Mouse (Mus musculus) cerebellum, adult 11-12 months (tissue): Measurements from ENCODE around the gene Hvcn1.
"Not testable (repeated sequence)": the region's sequence is repeated elsewhere in the genome, so short reads cannot be mapped to it uniquely, and the experiment has no call there.

Experiments used
- DNase-seq: peaks from one replicate; pipeline ENCODE4 v3.0.0; 2022

Gene Hvcn1

DNA sequence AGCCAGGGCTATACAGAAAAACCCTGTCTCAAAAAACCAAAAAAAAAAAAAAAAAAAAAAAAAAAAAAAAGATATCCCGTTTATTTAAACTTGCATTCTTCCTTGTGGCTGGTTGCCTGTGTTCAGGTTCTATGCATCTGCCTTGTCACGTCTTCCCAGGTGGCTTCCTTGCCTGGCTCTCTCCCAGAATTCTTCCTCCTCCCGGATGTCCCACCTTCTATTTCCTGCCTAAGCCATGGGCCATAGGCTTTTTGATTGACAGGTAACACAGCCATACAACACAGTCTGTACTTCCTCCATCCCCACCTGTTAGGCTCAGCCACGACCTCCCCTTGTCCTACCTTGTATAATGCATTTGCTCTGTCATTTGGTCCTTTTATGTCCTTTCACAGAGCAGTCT lies at the start of gene Hvcn1:
Gene Hvcn1 (plus strand): TSS at position 330 of the 400 bp plus-strand sequence.
- DNase-seq = no peak

DNA sequence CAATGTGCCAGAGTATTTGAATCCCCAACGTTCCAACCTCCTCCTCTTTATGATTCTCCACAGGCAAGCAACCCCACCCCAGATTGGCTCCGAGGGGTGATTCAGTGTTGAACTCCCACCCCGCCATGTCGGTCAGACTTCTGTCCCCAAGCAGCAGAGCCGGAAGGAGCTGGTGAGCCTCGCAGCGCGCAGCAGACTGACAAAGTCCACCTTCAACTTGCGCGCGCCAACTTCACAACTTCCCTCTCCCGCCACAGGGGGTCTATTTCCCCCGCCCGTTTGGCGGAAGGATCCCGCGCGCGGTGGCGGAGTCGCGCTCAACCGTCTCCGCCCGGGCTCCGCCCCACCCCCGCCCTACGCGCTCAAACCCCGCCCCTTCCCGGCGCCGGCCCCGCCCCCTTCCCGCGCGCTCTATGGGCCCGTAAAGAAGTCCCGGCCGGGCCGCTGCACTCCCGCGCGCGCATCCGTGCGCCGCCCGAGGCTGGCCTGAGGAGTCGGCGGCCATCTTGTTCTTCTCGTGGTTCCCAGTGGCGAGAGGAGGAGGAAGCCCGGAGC lies 48.7 kb upstream of the Hvcn1 start, which contains the start of gene Ppp1cc:
Gene Ppp1cc (plus strand): TSS at position 452 of the 555 bp plus-strand sequence.
- peak; percentile 92 for DNase-seq

DNA sequence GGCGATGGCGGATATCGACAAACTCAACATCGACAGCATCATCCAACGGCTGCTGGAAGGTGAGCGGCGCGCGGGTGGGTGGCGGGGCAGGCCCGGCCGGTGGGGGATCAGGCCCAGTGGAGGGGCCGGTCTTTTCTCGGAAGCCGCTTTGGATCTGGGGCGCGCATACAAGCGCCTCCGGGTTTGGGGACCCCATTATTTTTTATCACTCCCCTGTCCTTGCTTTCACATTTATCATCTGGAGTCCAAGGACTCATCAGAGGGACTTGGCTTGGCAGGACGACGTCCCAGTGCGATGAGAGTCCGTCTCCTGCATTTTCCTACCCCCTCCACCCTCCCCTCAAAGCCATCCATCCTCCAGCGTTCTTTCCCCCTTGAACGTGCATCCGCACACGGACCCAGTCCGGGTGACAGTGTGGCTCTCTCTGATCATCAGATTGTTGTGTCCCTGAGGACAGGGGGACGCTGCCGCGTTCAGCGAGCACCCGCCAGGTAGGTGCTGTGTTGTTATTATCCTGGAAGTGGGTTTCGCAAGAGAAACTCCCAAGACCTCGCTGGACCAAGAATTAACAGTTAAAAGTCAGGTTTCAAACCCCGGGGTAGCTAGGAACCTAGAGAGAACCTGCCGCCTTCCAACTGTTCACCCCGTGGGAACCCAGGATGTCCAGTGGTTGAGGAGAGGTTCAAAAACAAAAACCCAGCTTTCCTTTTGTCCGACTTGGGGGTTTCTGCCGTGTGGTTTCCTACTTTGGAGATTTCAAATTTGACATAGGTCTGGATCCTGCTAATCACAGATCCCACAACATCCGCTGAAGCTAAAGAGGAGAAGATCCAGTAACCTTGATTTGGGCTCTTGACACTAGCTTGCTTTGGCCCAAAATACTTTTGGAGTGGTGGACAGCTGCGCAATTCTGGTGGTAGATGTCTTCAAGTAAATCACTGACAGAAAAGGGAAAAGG lies 47.8 kb upstream of the Hvcn1 start:
- DNase-seq = no peak

DNA sequence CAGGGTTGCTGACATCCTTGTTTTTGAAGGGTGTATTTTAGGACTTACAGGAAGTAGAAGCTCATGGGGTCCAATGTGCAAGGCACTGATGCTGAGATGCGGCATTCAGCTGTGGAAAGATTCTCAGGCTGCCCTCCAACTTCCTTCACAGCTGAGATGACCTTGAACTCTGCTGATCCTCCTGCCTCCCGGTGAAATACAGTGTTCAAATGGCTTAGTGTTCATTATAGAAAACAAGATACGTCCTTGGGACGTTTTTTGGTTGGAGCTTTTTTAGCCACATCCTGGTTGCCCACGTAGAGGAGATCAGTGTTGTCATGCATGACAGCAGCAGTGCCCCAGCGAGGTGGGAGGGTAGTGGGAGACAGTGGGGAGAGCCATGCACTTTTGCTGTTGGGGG lies 43.4 kb upstream of the Hvcn1 start:
- DNase-seq = no peak

DNA sequence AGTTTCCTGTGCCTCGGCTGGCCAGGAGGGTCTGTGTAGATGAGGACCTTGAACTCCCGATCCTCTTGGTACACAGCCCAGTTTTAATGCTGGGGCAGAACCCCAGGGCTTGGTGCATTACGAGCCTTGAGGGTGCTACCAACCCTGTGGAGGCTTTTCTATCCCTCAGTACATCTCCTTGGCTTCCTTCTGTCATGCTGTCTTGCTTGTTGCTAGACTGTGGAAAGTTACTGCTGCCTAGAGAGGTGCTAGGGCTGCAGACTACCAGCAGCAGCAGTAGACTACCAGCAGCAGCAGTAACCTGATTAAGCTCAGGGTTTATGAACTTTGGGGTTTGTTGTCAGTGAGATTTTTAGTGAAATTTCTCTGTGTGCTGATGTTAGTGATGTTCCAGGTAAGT lies 42.6 kb upstream of the Hvcn1 start:
- DNase-seq = no peak

DNA sequence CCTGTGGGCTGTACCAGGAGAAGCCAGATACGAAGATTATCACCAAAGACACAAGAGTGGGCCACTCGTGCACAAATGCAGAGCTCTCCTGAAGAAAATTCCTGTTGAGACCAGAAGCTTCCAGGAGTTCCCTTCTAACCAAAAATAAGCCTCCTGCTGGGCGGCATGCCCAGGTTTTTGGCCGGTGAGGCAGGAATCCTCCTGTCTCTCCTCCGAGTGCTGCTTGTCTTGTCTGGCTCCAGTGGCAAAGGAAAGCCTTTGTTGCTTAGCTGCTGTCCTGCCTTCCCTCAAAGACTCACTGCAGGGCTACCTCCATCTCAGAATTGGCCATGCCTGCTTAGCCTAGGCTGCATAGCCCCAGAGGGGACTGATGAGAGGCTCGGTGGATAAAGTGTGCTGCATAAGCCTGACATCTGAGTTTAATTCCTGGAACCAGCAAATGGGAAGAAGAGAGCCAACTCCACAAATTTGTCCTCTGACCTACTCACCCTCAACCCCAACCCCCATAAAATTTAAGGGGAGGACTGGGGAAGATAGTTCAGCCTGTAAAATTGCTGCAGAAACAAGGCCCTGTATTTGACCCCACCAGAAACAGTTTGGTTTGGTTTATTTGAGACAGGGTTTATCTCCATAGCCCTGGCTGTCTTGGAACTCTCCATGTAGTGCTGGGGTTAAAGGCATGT lies 41.2 kb upstream of the Hvcn1 start:
- DNase-seq = peak; percentile 73

DNA sequence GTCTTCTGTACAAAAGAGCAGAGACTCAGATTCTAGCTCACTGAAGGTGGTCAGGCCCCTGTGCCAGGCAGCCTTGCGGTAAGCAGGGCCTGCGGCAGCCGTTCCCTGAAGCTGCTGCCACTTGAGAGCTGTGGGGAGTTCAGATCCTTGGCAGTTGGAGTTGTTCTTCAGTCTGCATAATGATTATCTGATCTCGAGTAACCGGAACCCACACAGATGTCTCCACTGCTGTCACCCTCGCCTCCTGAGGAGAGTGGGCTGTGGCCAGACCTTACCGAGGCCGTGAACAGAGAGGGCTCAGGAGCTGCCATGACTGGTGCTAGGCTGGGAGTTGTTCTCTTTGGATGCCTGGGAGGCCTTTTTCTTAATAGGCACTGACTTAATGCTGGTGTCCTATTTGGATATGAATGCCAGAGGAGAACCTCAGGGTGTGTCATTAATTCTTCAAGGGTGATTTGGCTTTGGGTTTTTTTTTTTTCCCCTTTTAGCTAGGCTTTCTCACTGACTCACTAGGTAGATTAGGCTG lies 39.9 kb upstream of the Hvcn1 start:
- DNase-seq = peak; percentile 50

DNA sequence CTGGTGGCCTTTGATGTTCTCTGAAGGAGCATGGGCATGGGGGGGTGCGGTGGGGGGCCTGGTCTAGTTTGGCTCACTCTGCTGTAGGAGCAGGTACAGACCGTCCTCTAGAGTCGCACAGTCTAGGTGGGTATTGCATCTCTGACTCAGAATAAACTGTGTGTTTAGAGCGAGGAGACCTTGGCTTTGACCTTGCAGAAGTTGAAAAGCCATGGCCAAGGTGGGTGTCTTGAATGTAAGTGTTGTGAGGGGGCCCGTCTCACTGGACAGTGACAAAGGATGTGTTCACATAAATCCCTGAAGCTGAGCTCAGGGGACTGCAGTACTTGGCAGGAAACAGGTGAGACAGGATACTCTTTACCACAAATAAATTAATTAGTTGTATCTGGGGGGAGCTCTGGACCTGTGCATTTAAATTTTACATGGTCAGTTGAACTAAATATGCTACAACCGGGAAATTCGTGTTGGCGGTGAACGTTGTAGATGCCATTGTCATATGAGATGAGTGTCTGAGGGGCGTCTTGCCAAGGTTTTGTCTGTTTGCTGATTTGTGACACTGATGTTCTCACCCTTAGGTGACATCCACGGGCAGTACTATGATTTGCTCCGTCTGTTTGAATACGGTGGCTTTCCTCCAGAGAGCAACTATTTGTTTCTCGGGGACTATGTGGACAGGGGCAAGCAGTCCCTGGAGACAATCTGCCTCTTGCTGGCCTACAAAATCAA lies 38.1 kb upstream of the Hvcn1 start:
- DNase-seq = peak; percentile 20

DNA sequence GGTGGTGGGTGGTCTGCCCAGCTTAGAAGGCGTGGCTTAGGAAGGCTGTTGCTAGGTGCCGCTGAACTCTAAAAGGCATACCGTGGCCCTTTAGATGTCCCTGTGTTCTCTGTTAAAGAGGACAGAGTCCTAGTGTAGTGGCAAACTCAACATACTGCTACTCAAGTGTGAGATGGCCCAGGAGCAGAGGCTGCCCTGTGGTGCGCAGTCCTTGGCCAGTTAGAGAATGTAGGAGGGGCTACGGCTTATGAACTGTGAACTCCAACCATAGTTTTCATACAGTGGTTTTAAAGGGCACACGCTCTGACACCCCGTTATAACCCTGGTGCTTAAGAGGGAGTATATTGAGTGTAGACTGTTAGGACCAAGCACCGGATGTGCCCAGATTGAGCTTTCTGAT lies 35.5 kb upstream of the Hvcn1 start:
- no peak for DNase-seq

DNA sequence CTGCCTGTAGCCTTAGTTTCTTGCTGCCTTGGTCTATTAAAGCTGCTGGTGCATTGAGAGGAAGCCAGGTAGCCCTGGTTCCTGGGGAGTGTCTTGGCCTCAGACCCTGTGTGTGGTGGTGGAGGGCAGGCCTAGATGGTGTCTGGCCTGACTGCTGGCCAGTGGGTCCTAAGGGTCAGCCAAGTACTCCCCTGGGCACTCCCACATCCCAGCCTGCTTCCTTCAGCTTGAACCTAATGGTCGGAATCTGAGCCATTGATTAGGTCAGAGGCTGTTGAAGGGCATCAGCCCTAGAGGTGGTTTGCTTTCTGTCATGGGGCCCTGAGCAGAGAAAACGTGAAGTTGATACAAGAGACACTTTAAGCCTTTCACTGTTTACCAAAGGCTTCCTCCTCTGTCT lies 31.2 kb upstream of the Hvcn1 start:
- DNase-seq = peak; percentile 44

DNA sequence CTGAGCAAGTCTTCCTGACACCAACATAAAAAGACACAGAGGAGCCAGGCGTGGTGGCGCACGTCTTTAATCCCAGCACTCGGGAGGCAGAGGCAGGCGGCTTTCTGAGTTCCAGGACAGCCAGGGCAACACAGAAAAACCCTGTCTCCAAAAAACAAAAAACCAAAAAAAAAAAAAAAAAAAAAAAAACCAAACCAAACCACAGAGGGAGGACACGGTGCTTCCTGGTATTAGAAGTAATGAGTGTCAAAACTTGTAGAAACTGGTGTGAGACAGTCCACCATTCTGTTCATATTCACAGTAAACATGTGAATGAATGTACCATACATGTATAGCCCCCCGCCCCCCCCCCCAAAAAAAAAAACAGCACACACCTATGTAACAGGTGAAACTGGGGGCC lies 30.6 kb upstream of the Hvcn1 start:
- DNase-seq = no peak

DNA sequence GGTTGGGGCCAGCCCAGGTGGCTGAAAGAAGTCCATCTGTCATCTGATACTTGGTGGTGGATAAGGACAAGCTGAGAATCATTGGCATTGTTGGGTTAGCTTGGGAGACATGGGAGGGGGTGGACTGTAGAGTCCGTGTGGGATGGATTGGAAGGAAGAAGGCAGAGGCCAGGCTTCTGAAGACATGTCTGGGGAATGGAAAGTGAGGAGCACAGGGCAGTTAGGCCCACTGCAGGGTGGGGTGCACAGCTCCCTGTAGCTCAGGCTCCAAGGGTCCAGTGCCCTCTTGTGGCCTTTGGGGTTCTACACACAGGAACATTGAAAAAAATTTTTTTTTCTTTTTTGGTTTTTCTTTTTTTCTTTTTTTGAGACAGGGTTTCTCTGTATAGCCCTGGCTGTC lies 30.2 kb upstream of the Hvcn1 start:
- peak; percentile 44 for DNase-seq

DNA sequence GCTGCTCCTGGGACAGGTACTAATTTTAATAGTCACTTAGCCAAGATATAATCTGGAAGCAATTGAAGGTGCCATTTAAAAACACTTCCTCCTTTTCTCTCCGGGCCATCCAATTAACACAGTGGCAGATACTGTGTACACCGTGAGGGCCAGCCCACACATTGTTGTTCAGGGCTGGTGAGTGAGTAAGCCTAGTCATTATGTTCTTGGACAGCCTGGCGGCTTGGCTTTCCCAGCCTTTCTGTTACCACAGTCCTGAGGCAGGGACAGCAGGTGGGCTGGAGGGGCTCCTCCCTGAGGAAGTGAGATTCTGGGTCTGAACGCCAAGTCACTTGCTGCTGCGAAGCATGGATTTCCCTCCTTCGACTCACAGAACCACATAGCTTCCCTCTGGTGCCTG lies 26.9 kb upstream of the Hvcn1 start:
- DNase-seq = no peak

DNA sequence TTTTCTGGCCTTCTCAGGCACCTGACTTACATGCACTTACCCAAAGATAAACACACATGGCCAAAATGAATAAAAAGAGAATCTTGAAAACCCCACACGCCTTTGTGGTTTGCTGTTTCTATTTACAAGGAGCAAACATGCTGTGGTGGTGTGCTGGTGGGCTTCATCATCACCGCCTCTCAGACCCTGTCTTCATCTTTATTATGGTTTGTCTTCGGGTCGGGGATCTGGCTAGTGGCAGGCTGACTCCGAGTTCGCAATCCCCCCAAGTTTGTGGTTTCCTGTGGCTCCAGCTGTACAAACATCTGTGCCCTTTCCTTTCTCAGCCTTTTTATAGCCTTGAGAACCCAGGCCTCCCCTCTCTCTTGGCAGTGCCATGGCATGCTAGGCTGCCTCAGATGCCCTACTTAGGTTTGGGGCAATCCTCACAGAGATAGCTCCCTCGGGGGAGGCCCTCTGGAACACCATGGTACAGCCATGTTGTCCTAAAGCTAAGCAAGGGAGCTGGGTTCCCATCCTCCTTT lies 22.3 kb upstream of the Hvcn1 start:
- no peak for DNase-seq

DNA sequence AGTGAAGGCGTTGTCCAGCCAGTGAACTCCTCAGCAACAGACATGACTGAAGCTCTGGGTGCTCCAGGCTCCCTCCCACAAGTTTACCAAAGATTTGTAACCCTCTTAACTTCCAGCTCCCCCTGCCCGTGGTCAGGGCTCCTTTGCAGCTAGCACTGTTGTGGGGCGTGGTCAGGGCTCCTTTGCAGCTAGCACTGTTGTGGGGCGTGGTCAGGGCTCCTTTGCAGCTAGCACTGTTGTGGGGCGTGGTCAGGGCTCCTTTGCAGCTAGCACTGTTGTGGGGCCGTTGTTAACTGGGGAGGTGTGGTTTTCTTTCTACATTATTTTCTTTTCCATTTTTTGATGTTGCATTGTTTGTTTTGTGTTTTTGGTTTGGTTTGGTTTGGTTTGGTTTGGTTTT lies 21.7 kb upstream of the Hvcn1 start:
- not testable (repeated sequence) for DNase-seq

DNA sequence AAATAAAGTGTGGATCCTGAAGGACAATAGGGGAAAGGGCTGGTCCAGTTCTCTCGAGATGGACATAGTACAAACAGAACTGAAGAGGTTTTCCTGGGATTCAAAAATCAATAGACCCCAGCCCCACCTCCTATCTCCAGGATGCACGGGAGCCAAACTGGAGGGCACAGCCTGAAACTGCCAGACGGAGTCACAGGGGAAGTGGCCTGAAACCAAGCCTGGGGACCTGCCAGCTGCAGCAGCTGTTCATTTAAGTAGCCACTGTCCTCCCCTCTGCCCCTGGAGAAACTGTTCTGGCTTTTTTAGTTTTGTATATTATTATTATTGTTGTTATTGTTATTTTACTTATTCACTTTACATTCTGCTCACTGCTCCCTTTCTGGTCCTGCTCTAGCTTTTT lies 17.5 kb upstream of the Hvcn1 start:
- no peak for DNase-seq

DNA sequence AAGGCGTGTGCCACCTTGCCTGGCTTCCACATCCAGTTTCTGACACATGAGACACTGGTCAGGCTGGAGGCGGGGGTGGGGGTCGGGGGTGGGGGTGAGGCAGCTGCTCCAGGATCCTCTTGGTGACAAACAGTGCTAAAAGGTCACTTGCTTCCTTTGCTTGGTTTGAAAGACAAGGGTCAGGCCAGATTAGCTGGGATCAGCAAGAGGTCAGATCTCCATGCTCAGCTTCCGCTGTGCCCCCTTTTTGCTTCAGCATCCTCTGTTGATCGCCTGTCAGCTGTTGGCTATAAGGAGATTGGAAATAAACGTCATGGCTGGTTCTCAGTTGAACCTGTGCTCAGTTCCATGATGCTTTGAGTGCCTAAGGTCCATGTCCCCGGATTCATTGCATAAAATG lies 16.1 kb upstream of the Hvcn1 start:
- DNase-seq = no peak

DNA sequence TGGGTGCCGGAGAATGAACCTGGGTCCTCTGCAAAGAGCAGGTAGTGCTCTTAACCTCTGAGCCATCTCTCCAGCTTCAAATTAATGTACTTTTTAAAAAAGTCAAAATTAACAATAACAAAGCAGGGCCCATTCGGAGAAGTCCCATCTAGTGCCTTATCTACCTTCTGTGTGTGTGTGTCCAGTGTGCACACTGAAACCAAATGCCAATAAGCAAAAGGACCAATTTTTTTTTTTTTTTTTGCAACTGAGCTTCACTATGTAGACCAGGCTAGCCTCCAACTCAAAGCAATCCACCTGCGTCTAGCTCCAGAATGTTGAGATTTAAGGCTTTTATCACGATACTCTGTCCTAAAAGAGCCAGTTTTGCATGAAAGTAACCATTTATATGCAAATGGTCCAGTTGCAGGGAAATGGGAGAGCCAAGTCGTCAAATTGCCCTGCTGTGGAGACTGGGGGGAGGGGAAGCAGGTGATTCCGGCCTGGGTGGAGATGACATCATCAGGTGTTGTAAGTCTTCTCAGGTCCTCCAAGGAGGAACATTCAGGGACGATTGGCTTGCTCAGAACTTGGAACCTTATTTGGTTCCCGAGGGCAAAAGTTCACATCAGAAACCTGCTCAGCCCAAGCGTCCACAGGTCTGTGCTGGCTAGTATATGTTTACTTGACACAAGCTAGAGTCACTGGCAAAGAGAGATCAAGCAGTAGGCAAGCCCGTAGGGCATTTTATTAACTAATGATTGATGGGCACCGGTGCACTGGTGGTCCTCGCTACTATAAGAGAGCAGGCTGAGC lies 15.1 kb upstream of the Hvcn1 start:
- no peak for DNase-seq

DNA sequence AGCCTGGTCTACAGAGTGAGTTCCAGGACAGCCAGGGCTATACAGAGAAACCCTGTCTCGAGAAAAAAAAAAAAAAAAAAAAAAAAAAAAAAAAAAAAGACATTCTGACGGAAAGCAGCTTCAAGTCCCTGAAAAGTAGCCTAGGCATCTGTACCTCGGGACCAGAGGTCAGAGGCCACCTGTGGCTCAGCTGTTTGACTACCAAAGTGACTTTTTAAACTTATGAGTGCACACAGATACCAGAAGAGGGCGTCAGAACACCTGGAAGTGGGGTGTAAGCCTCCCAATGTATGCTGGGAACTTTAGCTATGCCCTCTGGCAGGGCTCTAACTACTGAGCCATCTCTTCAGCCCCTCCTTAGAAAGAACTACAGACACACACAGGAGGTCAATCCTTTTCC lies 14.3 kb upstream of the Hvcn1 start:
- no peak for DNase-seq

DNA sequence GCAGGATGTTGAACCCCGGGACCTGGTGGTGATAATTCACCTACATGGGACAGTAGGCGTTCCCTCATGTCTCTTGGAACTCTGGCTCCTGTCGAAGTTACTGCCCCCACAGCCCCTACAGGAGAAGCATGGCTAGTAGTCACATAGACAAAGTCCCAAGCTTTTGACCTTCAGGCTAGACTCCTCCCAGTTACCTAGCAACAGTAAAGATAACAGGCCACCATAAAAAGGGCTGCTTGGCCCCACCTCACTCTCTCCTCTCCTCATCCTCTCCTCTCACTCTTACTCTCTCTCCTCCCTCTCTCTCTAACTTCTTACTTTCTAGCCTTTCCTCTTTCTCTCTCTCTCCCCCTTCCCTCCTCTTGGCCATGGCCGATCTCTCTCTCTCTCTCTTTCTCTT lies 5.7 kb upstream of the Hvcn1 start:
- DNase-seq = no peak

DNA sequence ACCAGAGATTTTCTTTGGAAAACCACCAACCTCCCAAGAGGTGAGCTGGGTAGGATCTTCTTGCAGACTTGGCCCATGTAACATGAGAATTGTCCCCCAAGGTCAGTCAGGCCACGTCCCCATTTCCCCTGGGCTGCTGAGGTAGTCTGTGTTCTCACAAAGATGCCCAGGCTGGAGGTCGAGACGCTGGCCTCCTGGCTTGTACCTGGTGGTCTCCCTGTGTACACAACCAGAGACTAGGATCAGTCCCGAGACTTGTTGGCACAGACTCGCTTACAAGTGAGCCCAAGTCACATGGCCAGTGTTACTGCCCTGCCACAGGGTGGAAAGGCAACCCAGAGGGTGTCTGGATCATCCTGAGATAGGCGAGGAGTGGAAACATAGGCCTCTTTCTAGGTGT lies 4.7 kb upstream of the Hvcn1 start:
- no peak for DNase-seq

DNA sequence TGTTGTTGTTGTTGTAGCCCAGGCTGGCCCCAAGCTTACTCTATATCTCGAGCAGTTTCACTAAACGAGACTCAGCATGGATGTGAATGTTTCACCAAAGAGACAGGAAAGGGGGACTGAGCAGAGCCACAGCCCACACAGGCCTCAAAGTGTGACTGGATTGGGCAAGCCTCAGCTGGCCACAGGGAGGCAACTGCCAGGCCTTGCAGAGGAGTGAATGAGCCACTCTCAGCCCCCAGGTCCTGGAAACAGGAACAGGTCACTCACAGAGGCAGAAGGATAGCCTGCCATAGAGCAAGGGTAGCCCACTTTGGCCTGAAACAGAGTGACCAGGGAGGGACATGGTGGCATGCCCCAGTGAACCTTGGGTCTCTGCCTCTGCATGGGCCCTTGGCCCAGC lies 2.4 kb upstream of the Hvcn1 start:
- no peak for DNase-seq
